Mouse (Mus musculus): ENCODE results near the gene Cct2. TPM values are rescaled to one million over a fixed set of nuclear protein-coding genes. Genes with fewer than 3 reads are reported as not detected.

Gene Cct2
- 292 TPM for polyA plus RNA-seq (2015; fragmentation: Illumina TruSeq; extraction: RNeasy Lipid Tissue Mini Kit (QIAGEN cat#74804); ENCODE audit: insufficient read depth, low replicate concordance)

GRCm38 (mm10) chr10:117063254-117064021 is at the start of gene Cct2:
Cct2 (minus strand) TSS chr10:117063814.

DNA sequence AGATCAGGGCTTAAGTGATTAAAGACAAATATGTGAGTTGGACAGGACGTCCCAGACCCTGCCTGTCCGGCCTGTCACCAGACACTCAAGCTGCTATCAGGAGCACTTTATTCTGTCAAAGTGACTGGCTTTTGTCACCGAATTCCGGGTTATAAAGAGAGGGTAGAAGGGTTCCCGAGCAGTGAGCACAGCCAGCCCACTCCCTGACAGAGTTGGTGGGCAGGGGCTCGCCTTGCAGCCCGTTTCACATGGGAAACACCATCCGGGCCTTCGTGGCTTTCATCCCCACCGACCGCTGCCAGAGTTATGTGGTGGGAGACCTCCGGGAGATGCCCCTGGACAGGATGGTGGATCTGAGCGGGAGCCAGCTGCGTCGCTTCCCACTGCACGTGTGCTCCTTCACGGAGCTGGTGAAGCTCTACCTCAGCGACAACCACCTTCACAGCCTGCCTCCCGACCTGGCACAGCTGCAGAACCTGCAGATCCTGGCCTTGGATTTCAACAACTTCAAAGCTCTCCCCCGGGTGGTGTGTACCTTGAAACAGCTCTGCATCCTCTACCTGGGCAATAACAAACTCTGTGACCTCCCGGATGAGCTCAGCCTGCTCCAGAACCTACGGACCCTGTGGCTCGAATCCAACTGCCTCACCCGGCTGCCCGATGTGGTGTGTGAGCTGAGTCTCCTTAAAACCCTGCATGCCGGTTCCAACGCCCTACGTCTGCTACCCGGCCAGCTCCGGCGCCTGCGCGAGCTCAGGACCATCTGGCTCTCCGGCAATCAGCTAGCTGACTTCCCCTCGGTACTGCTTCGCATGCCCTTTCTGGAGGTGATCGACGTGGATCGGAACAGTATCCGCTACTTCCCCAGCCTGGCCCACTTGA is 18.2 kb downstream of the Cct2 start, which contains the start of gene Lrrc10:
TSS of gene Lrrc10 (plus strand) at position 167 of the 882 bp plus-strand sequence.

Other genes with a start within 250 kb of the Cct2 start
- gene Myrfl, start 166.9 kb downstream of the Cct2 start, polyA plus RNA-seq (2015; fragmentation: Illumina TruSeq; extraction: RNeasy Lipid Tissue Mini Kit (QIAGEN cat#74804); ENCODE audit: insufficient read depth, low replicate concordance), result not detected
- gene Rab3ip, start 113.0 kb downstream of the Cct2 start, polyA plus RNA-seq (2015; fragmentation: Illumina TruSeq; extraction: RNeasy Lipid Tissue Mini Kit (QIAGEN cat#74804); ENCODE audit: insufficient read depth, low replicate concordance), result 25.1 TPM
- gene Gm10271, start 91.2 kb downstream of the Cct2 start, polyA plus RNA-seq (2015; fragmentation: Illumina TruSeq; extraction: RNeasy Lipid Tissue Mini Kit (QIAGEN cat#74804); ENCODE audit: insufficient read depth, low replicate concordance), result not detected
- gene Best3, start 77.5 kb downstream of the Cct2 start, polyA plus RNA-seq (2015; fragmentation: Illumina TruSeq; extraction: RNeasy Lipid Tissue Mini Kit (QIAGEN cat#74804); ENCODE audit: insufficient read depth, low replicate concordance), result not detected
- not detected for gene Lrrc10, start 18.5 kb downstream of the Cct2 start, polyA plus RNA-seq (2015; fragmentation: Illumina TruSeq; extraction: RNeasy Lipid Tissue Mini Kit (QIAGEN cat#74804); ENCODE audit: insufficient read depth, low replicate concordance)
- gene Frs2, start 84.7 kb upstream of the Cct2 start, polyA plus RNA-seq (2015; fragmentation: Illumina TruSeq; extraction: RNeasy Lipid Tissue Mini Kit (QIAGEN cat#74804); ENCODE audit: insufficient read depth, low replicate concordance), result 26.7 TPM
- gene Yeats4, start 160.7 kb upstream of the Cct2 start, polyA plus RNA-seq (2015; fragmentation: Illumina TruSeq; extraction: RNeasy Lipid Tissue Mini Kit (QIAGEN cat#74804); ENCODE audit: insufficient read depth, low replicate concordance), result 96.2 TPM
- gene 9530003J23Rik, start 174.9 kb upstream of the Cct2 start, polyA plus RNA-seq (2015; fragmentation: Illumina TruSeq; extraction: RNeasy Lipid Tissue Mini Kit (QIAGEN cat#74804); ENCODE audit: insufficient read depth, low replicate concordance), result not detected
- 3,787 TPM for gene Lyz2, start 218.5 kb upstream of the Cct2 start, polyA plus RNA-seq (2015; fragmentation: Illumina TruSeq; extraction: RNeasy Lipid Tissue Mini Kit (QIAGEN cat#74804); ENCODE audit: insufficient read depth, low replicate concordance)
- 41.2 TPM for gene Lyz1, start 229.1 kb upstream of the Cct2 start, polyA plus RNA-seq (2015; fragmentation: Illumina TruSeq; extraction: RNeasy Lipid Tissue Mini Kit (QIAGEN cat#74804); ENCODE audit: insufficient read depth, low replicate concordance)

All from spleen, adult 10 weeks (tissue).